ENCODE assay signal across 19 mouse cellular contexts in the genomic region with DNA sequence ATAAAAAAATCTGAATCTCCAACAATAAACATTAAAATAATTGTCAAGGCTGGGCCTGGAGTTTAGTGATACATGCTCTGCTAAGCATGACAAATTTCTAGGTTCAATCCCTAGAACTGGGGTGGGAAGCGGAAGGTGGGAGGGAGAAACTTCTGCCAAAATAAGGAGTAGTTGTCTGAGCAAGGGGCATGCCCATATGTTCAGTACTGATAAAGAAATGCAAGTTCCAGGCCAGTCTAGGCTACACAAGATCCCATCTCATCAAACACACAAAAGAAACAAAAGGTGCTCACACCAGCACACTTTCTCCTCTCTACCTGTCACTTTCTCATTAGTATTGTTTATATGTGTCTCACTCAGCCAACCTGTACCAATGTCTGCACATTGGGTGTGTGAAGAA. TPM values are rescaled to one million over a fixed set of nuclear protein-coding genes. Genes with fewer than 3 reads are reported as not detected.
DNase-seq lines count a peak whose midpoint lies in the region; ATAC-seq and TF ChIP-seq lines count a peak whose summit lies in the region.
"Had no signal": no experiment of that assay in that cellular context is flagged by ENCODE, and none has a peak within 500 bp of the region (broad histone marks: within the 10 kb centered on the region; RNA-seq: fewer than 3 reads in every experiment).

No protein-coding gene starts in this region.

- peak overlapping the region; percentile 22; the same call in 1 of the 2 replicates for H3K4me2 ChIP-seq in liver, embryonic 12.5 days
- H3K4me2 ChIP-seq in liver, embryonic 16.5 days (ENCODE audit: low read depth, low read length) = no peak overlapping the region
- no peak overlapping the region for H3K4me2 ChIP-seq in intestine, embryonic 16.5 days (ENCODE audit: low read depth, low read length)
- H3K4me2 ChIP-seq: embryonic facial prominence, embryonic 15.5 days; heart, embryonic 11.5 days; hindbrain, embryonic 14.5 days had no signal

- H3K36me3 ChIP-seq in G1E (replicated peaks) = peaks cover 81% of the 10 kb centered on the region
- peaks cover 86% of the 10 kb centered on the region for H3K36me3 ChIP-seq in liver, embryonic 12.5 days
- H3K36me3 ChIP-seq in liver, embryonic 16.5 days (ENCODE audit: control insufficient read depth, insufficient read depth) = peaks cover 22% of the 10 kb centered on the region
- peaks cover 5% of the 10 kb centered on the region for H3K36me3 ChIP-seq in intestine, embryonic 16.5 days (ENCODE audit: control insufficient read depth, insufficient read depth, low read length)

- no peak overlapping the region for H3K9ac ChIP-seq in liver, embryonic 12.5 days
- no peak overlapping the region for H3K9ac ChIP-seq in liver, embryonic 16.5 days (ENCODE audit: low read depth, low read length)
- H3K9ac ChIP-seq in intestine, embryonic 16.5 days (ENCODE audit: low read depth, low read length) = no peak overlapping the region
- H3K9ac ChIP-seq: embryonic facial prominence, embryonic 15.5 days; hindbrain, embryonic 14.5 days had no signal

- DNase-seq in G1E (ENCODE audit: low spot score) = no peak
- peak; percentile 37 for DNase-seq in c-Kit-positive CD71-positive TER-119-negative erythroid progenitor cells, embryonic 14.5 days (ENCODE audit: low read depth)
- DNase-seq in neural tube, embryonic 10.5 days (ENCODE audit: extremely low spot score, low spot score) = no peak
- DNase-seq in adrenal gland, adult 8-10 months = no peak
- DNase-seq: adrenal gland, postnatal 10 days; cerebellum, adult 18-20 months; cerebellum, postnatal 14 days; embryo, embryonic 11 days; gastrocnemius, postnatal 10 days; heart, adult 2 months had no signal

- peaks cover 25% of the 10 kb centered on the region for H3K4me1 ChIP-seq in G1E (ENCODE audit: insufficient read depth, low read depth, low read length)
- H3K4me1 ChIP-seq in liver, embryonic 12.5 days = peaks cover 29% of the 10 kb centered on the region
- H3K4me1 ChIP-seq in liver, embryonic 16.5 days (ENCODE audit: control insufficient read depth, low read depth, low read length) = peaks cover 3% of the 10 kb centered on the region; the same call in 1 of the 2 replicates
- no peaks in the 10 kb centered on the region for H3K4me1 ChIP-seq in intestine, embryonic 16.5 days (ENCODE audit: control insufficient read depth, insufficient read depth, low read length)
- H3K4me1 ChIP-seq: embryonic facial prominence, embryonic 15.5 days; hindbrain, embryonic 10.5 days had no signal

- H3K27me3 ChIP-seq in G1E (ENCODE audit: insufficient read depth, low read length) = no peaks in the 10 kb centered on the region
- H3K27me3 ChIP-seq in liver, embryonic 12.5 days (replicated peaks) = no peaks in the 10 kb centered on the region
- H3K27me3 ChIP-seq in liver, embryonic 16.5 days (ENCODE audit: control insufficient read depth, insufficient read depth, low read depth, low read length) = no peaks in the 10 kb centered on the region
- no peaks in the 10 kb centered on the region for H3K27me3 ChIP-seq in intestine, embryonic 16.5 days (replicated peaks; ENCODE audit: control insufficient read depth, insufficient read depth, low read length)
- H3K27me3 ChIP-seq: CH12.LX; embryonic facial prominence, embryonic 15.5 days had no signal

- peak overlapping the region; percentile 73 for H3K27ac ChIP-seq in liver, embryonic 12.5 days
- no peak overlapping the region for H3K27ac ChIP-seq in liver, embryonic 16.5 days (ENCODE audit: low read length)
- H3K27ac ChIP-seq in intestine, embryonic 16.5 days (ENCODE audit: low read length) = no peak overlapping the region
- H3K27ac ChIP-seq: embryonic facial prominence, embryonic 15.5 days; heart, adult 2 months; hindbrain, embryonic 10.5 days; hindbrain, embryonic 14.5 days had no signal

- ATAC-seq in G1E (ENCODE audit: extremely low read depth, insufficient number of reproducible peaks, low FRiP score, poor library complexity, severe bottlenecking) = peak; percentile 63
- ATAC-seq in liver, embryonic 12.5 days = peak; percentile 91
- ATAC-seq in liver, embryonic 16.5 days (ENCODE audit: low read depth) = peak; percentile 83
- no peak for ATAC-seq in intestine, embryonic 16.5 days
- ATAC-seq: forebrain, embryonic 16.5 days had no signal

- WGBS in liver, embryonic 12.5 days (ENCODE audit: insufficient replicate concordance) = 41% methylated on average over 1 of the region's 1 CpGs
- 35% methylated on average over 1 of the region's 1 CpGs for WGBS in liver, embryonic 16.5 days (ENCODE audit: insufficient replicate concordance)
- 85% methylated on average over 1 of the region's 1 CpGs for WGBS in intestine, embryonic 16.5 days

- no peak for TF ChIP-seq CTCF in G1E (IDR thresholded peaks at IDR 0.05; ENCODE audit: low read depth, low read length)

- H3K4me3 ChIP-seq in G1E (ENCODE audit: low read depth, low read length) = no peak overlapping the region
- no peak overlapping the region for H3K4me3 ChIP-seq in liver, embryonic 12.5 days
- no peak overlapping the region for H3K4me3 ChIP-seq in liver, embryonic 16.5 days (ENCODE audit: low read depth, low read length)
- H3K4me3 ChIP-seq in intestine, embryonic 16.5 days (ENCODE audit: low read length) = no peak overlapping the region
- H3K4me3 ChIP-seq: embryonic facial prominence, embryonic 15.5 days; heart, adult 2 months; hindbrain, embryonic 10.5 days had no signal

- H3K9me3 ChIP-seq in G1E (replicated peaks) = no peaks in the 10 kb centered on the region
- H3K9me3 ChIP-seq in liver, embryonic 12.5 days (replicated peaks) = no peaks in the 10 kb centered on the region
- H3K9me3 ChIP-seq in liver, embryonic 16.5 days (replicated peaks; ENCODE audit: control insufficient read depth, low read length) = no peaks in the 10 kb centered on the region
- no peaks in the 10 kb centered on the region for H3K9me3 ChIP-seq in intestine, embryonic 16.5 days (ENCODE audit: control insufficient read depth, low read length)
- H3K9me3 ChIP-seq: embryonic facial prominence, embryonic 15.5 days; hindbrain, embryonic 10.5 days had no signal

RNA-seq across cellular contexts. Expression of gene Aqr, which starts 30.2 kb away (rescaled TPM):
- total RNA-seq in G1E (2014; fragmentation: Nextera tagmentation) (122 and 136 TPM in 2 replicates), G1E (2017) (102 and 107 TPM in 2 replicates)
- polyA plus RNA-seq in G1E (2012) = 15.3 and 20.0 TPM in 2 replicates
- polyA plus RNA-seq in liver, embryonic 12.5 days (2016; fragmentation: Nextera tagmentation; extraction: Ambion mirVana) = 36.2 and 37.4 TPM in 2 replicates
- polyA plus RNA-seq in liver, embryonic 16.5 days (2015; fragmentation: Nextera tagmentation; extraction: Ambion mirVana) = 16.3 and 16.5 TPM in 2 replicates
- 27.5 and 29.7 TPM in 2 replicates for polyA plus RNA-seq in intestine, embryonic 16.5 days (2015; fragmentation: Nextera tagmentation; extraction: Ambion mirVana)
- total RNA-seq in adrenal gland, adult 8-10 months (2022) = 10 to 100 TPM; 34.1 to 43.1 (median 42.8) TPM

RNA-seq across cellular contexts. Expression of gene Zfp770, which starts 44.6 kb away (rescaled TPM):
- 7.4 TPM in 1 of 2 replicates, not detected in the other for total RNA-seq in G1E (2014; fragmentation: Nextera tagmentation)
- 0.05 and 0.12 TPM in 2 replicates for total RNA-seq in G1E (2017)
- polyA plus RNA-seq in G1E (2012) = not detected in 2 replicates
- 1.8 and 2.1 TPM in 2 replicates for polyA plus RNA-seq in liver, embryonic 12.5 days (2016; fragmentation: Nextera tagmentation; extraction: Ambion mirVana)
- 0.97 and 1.1 TPM in 2 replicates for polyA plus RNA-seq in liver, embryonic 16.5 days (2015; fragmentation: Nextera tagmentation; extraction: Ambion mirVana)
- 2.7 and 2.9 TPM in 2 replicates for polyA plus RNA-seq in intestine, embryonic 16.5 days (2015; fragmentation: Nextera tagmentation; extraction: Ambion mirVana)
- total RNA-seq in adrenal gland, adult 8-10 months (2022) = 10 to 100 TPM in 3 of 4 experiments, 1 to 10 TPM in 1; 8.7 to 13.9 (median 12.9) TPM
